Mouse (Mus musculus): ENCODE data around the gene Rgs4.

- TF ChIP-seq CTCF (IDR thresholded peaks at IDR 0.05; ENCODE audit: low read depth) (no peak), EP300 (IDR thresholded peaks at IDR 0.05; ENCODE audit: low read depth) (no peak)
Observed at GRCm38 (mm10) chr1:169776566-169776965, 29.1 kb upstream of the Rgs4 start.
